Mouse (Mus musculus) 3134 (cell line): Measurements from ENCODE around the gene Actr5.

Source experiments
- DNase-seq: peaks from one replicate; pipeline ENCODE4 v3.0.0-alpha.2; 2011; ENCODE audit warnings: low spot score; ENCODE audit not compliant: insufficient read length; ENCODE audit errors: extremely low read depth

Gene Actr5

DNA sequence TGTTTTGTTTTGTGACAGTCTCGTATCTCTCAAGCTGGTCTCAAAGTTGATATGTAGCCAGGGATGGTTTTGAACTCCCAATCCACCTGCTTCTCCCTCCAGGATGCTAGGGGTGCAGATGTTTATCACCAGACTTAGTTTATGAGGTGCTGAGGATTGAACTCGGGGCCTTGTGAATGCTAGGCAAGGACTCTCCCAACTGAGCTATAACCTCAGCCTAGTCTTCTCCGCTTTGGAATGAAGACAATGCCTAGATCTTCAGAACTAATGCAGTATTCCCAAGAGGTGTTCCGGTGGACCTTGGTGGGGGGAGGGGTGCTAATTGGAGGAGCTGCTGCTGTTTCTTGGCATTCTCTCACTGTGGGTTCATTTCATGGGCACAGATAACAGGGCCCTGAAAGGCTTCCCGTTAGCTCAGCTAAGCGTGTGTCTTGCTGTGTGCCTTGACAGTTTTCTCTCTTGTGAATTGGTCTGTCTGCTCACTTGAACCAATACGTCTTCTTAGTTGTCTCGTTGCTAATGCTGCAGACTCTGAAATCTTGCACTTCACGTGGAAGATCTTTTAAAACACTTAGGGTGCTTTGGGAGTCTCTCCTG is 59.7 kb downstream of the Actr5 start:
- DNase-seq: no peak

DNA sequence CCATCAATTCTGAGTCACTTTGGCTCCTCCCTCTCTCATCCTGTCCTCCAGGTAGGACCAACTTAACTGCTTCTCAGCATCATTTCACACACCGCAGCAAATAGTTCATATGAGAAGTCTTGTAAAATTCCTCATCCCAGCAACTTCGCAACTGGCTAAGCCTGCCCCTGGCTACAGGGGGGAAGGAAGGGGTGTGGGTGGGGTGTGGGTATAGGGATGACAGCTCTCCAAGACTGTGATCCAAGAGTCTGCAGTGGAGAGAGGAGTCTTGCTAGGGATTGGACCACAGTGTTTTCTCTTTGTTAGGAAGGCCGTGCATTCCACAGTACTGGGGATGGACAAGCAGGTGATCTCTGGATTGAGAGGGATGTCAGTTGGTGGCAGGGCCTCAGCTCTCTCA is 60.2 kb downstream of the Actr5 start:
- no peak for DNase-seq

DNA sequence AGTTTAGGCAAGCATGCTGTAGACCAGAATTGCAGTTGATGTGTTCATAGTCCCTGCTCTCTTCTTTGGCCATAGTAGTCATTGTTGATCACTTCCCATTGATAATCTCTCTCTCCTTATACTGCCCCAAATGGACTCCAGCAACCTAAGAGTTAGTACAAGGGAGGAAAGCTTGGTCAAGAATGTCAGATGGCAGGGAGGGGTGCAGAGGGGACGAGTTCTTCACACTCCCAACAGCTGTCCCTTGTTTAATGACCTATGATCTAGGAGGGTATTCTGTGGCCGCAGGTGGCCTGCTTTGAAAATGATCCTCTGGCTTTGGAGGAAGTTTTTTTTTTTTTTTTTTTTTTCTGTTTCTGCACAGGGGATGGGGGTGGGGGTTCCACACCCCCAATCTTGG is 61.7 kb downstream of the Actr5 start:
- DNase-seq: no peak

DNA sequence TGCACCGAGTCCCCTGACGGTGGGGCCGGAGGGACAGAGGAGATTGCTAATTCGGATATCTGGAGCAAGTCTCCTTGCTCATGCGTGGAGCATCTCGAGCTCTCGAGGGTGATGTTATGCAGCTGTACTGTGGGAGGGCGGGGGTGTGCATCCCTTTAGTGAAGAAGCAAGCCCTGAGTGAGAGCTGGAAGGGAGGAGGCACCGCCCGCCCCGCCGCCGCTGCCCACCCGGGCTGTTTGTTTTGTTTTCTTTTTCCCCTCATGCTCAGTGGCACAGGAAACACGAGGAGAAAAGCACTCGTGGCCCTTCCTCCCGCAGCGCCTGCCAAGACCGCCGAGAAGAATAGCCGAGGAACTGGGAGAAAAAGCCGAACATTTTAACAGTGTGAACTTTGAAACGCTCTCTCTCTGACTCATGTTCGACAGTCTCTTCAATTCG is 63.1 kb downstream of the Actr5 start:
- DNase-seq: no peak
